Mouse (Mus musculus) heart, postnatal 0 days (tissue): Measurements from ENCODE around the gene Cbx6. TPM values are rescaled to one million over a fixed set of nuclear protein-coding genes. Genes with fewer than 3 reads are reported as not detected.

Experiments used
- ATAC-seq: fragments of 200-750 bp; cut with Nextera tagmentation; 2 replicates; pipeline ENCODE4 v1.8.0; 2017; ENCODE audit warnings: low read depth, moderate number of reproducible peaks, moderate library complexity; ENCODE audit not compliant: insufficient read depth
- DNase-seq: peaks from one replicate; pipeline ENCODE4 v3.0.0-alpha.2; 2016; ENCODE audit warnings: low spot score
- H3K27ac ChIP-seq: fragments of 300-500 bp; sonication (generic); 2 replicates; pipeline ENCODE4 v1.5.1; 2014; ENCODE audit warnings: low read depth, mild to moderate bottlenecking
- H3K27me3 ChIP-seq: fragments of 300-500 bp; sonication (generic); 2 replicates; pipeline ENCODE4 v1.6.1; 2014; ENCODE audit warnings: low read length, mixed read lengths; ENCODE audit not compliant: control insufficient read depth, insufficient read depth
- H3K36me3 ChIP-seq: fragments of 300-500 bp; sonication (generic); replicated peaks from 2 replicates; pipeline ENCODE4 v1.6.1; 2014; ENCODE audit warnings: low read length, mixed read lengths; ENCODE audit not compliant: control insufficient read depth, insufficient read depth
- H3K4me1 ChIP-seq: fragments of 300-500 bp; sonication (generic); 2 replicates; pipeline ENCODE4 v1.6.1; 2014; ENCODE audit warnings: antibody characterized with exemption; ENCODE audit not compliant: control insufficient read depth, insufficient read depth
- H3K4me2 ChIP-seq: fragments of 300-500 bp; sonication (generic); 2 replicates; pipeline ENCODE4 v1.6.1; 2014; ENCODE audit warnings: low read depth, mild to moderate bottlenecking, low read length, moderate library complexity
- H3K4me3 ChIP-seq: fragments of 300-500 bp; sonication (generic); 2 replicates; pipeline ENCODE4 v1.5.1; 2014; ENCODE audit warnings: low read depth, low read length
- H3K9ac ChIP-seq: fragments of 300-500 bp; sonication (generic); replicated peaks from 2 replicates; pipeline ENCODE4 v1.6.1; 2014; ENCODE audit warnings: low read depth, low read length, mixed read lengths
- H3K9me3 ChIP-seq: fragments of 300-500 bp; sonication (generic); replicated peaks from 2 replicates; pipeline ENCODE4 v1.6.1; 2016; ENCODE audit warnings: low read length; ENCODE audit not compliant: control insufficient read depth
- CTCF ChIP-seq: IDR thresholded peaks from 2 replicates; pipeline ENCODE4 v1.5.1; 2016; ENCODE audit warnings: antibody characterized with exemption, control low read depth, low read depth
- EP300 ChIP-seq: IDR thresholded peaks from 2 replicates; pipeline ENCODE4 v1.6.1; 2016; ENCODE audit warnings: antibody characterized with exemption, low read depth
- WGBS: fragments of 180-500 bp; shearing (Covaris S2); extraction: QIAGEN DNeasy Blood & Tissue Kit; methylation state at CpG from one replicate; pipeline ENCODE4 v1.1.7; 2014; 5-methylcytosine and 5-hydroxymethylcytosine counted together
- polyA plus RNA-seq: library from polyadenylated mRNA; unstranded; fragments of >200 nt; fragmentation: Nextera tagmentation; extraction: Ambion mirVana; gene quantifications from 2 replicates; pipeline ENCODE4 v1.2.1, GENCODE M21; 2015
- total RNA-seq: library from RNA; depleted of rRNA; stranded (reverse); fragments of >200 nt; gene quantifications from 2 replicates; pipeline ENCODE4 v1.2.3, GENCODE M21; 2014; ENCODE audit warnings: low replicate concordance; rRNA removed

Gene Cbx6
- 47.3 and 51.8 TPM in 2 replicates for total RNA-seq
- 24.9 and 25.6 TPM in 2 replicates for polyA plus RNA-seq

DNA sequence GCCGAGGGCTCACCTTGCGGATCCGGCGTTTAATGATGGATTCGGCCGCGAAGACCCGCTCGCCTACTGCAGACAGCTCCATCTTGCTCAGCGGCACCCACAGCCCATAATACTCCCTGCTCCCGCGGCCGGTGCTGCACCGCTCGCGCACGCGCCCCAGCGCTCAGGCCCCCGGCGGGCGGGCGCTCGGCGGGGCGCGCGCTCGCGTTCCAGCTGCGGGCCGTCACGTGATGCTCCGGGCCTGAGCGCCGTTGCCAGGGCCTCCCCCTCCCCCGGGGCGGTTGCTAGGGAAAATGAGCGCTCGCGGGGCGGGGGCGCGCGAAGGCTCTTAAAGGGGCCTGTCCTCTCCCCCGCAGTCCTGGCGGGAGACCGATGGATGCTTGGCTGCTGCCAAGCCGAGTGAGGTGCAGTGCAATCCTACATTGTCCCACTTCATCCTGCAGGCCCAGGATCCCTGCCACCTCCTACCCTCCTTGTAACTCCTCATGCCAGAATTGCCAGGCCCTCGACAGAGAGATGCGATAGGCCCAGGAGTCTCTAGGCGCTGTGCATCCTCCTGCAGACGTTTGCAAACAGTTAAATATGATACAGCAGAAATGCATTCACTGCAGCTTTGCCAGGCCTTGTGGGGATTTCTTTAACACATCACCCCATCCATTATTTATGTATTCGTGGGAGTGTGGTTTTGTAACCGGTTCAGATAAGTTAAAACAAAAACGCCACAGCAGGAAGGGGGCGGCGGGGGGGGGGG, at the start of gene Cbx6, which contains the start of gene Npcd:
Cbx6 (minus strand) TSS at position 559 of the 751 bp plus-strand sequence.
Npcd (minus strand) TSS at position 108 of the 751 bp plus-strand sequence.
- H3K4me3 ChIP-seq: peak within 1 kb of the TSS; percentile 91
- WGBS: 2% methylated on average over 40 of the region's 58 CpGs
- H3K27ac ChIP-seq: peak within 1 kb of the TSS; percentile 85
- H3K9ac ChIP-seq: peak within 1 kb of the TSS; percentile 85
- no peaks in the 10 kb centered on the region for H3K27me3 ChIP-seq
- H3K9me3 ChIP-seq: no peaks in the 10 kb centered on the region
- peak; percentile 94 for DNase-seq
- ATAC-seq: peak; percentile 90
- 0 out of 2 replicates have a peak, but pooled peaks cover 3% of the 10 kb centered on the region for H3K36me3 ChIP-seq
- H3K4me1 ChIP-seq: peaks cover 12% of the 10 kb centered on the region
- H3K4me2 ChIP-seq: peak within 1 kb of the TSS; percentile 93
- TF ChIP-seq CTCF: no peak
- TF ChIP-seq EP300: no peak

DNA sequence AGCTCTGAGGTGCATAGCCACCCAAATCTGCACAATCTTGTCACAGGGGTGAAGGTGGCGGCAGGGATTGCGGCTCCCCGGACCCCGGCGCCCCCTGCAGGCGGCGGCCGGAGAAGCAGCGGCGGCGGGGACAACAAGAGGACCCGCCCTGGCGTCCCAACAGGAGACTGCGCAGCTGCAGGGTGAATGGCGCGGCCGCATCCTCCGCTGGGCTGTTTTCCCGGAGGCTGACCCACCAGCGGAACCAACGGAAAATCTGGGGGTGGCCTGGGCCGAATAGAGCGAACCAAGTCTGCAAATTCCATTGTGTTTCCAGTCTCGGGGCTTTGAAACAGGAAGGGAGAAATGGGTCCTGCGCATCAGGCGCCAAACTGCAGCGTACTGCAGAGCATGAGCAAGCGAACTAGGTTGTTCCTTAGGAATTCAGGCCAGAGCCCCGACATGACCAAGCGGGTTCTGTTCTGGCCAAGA, 48.9 kb upstream of the Cbx6 start:
- Histone ChIP-seq H3K4me3 (peak overlapping the region; percentile 51), H3K4me1 (peaks cover 14% of the 10 kb centered on the region), H3K27ac (peak overlapping the region; percentile 78), H3K36me3 (no peaks in the 10 kb centered on the region), H3K27me3 (no peaks in the 10 kb centered on the region), H3K4me2 (peak overlapping the region; percentile 61), H3K9ac (no peak overlapping the region), H3K9me3 (no peaks in the 10 kb centered on the region)
- peak; percentile 90 for DNase-seq
- ATAC-seq: peak; percentile 73
- TF ChIP-seq CTCF (peak; percentile 91), EP300 (peak; percentile 77; the same call in 1 of the 2 replicates)
- WGBS: under 1% methylated on average over 30 of the region's 30 CpGs

DNA sequence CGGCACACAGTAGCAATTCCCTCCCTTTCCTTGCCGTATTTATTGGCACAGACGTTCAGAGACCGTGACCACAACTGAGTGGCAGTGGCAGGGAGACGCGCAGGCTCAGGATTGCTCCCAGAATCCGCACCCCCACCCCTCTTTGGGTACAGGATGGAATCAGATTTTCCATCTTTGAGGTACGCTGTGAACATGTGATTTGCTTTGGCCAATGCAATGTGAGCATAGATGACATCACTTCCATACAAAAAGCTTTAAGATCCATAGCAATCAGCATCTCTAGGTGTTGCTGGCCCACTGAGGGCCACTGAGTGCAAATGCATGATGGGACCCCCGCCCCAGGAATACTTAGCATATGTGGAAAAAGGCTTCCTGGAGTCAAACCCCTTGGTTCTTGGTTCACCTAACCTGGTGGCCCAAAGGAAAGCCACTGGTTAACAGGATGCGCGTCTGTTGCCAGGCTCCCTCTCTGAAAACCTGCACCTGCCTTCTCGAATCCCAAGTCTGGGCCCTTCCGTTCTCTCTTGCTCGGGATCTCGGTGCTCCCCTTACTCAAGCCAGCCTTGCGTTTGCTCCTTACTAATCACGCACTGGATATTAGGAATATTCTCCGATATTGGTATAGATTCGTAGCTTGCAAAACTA, 48.3 kb upstream of the Cbx6 start:
- no peak overlapping the region for H3K9ac ChIP-seq
- H3K4me3 ChIP-seq: peak overlapping the region; percentile 51
- WGBS: 30% methylated on average over 19 of the region's 19 CpGs
- no peaks in the 10 kb centered on the region for H3K9me3 ChIP-seq
- no peak for ATAC-seq
- H3K36me3 ChIP-seq: no peaks in the 10 kb centered on the region
- peaks cover 14% of the 10 kb centered on the region for H3K4me1 ChIP-seq
- H3K27me3 ChIP-seq: no peaks in the 10 kb centered on the region
- no peak for TF ChIP-seq EP300
- TF ChIP-seq CTCF: no peak
- H3K4me2 ChIP-seq: peak overlapping the region; percentile 61
- 0 out of 2 replicates have a peak overlapping the region, but pooled peaks have one; percentile 4 for H3K27ac ChIP-seq
- DNase-seq: no peak

DNA sequence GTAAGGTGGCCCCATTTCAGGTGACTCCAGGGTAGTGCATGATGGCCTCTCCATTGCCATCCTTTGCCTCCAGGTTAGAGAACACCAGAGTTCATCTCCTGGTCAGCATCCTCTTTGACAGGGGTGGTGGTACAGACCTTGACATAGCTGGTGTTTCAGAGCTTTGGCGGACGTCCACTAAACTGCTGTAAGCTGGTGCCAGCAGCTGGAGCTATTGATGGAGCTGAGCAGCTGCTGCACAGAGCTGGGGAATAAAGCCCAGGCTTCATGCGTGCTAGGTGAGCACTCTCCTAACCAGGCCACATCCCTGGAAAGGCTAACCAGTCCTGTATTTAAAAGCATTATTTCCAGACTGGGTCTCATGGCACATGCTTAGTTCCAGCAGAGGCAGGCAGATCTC, 46.0 kb upstream of the Cbx6 start:
- Histone ChIP-seq H3K4me3 (no peak overlapping the region), H3K36me3 (no peaks in the 10 kb centered on the region), H3K9me3 (no peaks in the 10 kb centered on the region), H3K27me3 (no peaks in the 10 kb centered on the region), H3K4me1 (peaks cover 14% of the 10 kb centered on the region), H3K9ac (no peak overlapping the region), H3K27ac (0 out of 2 replicates have a peak overlapping the region, but pooled peaks have one; percentile 94), H3K4me2 (no peak overlapping the region)
- WGBS: 67% methylated on average over 3 of the region's 3 CpGs
- no peak for ATAC-seq
- DNase-seq: no peak
- TF ChIP-seq EP300 (no peak), CTCF (no peak)

DNA sequence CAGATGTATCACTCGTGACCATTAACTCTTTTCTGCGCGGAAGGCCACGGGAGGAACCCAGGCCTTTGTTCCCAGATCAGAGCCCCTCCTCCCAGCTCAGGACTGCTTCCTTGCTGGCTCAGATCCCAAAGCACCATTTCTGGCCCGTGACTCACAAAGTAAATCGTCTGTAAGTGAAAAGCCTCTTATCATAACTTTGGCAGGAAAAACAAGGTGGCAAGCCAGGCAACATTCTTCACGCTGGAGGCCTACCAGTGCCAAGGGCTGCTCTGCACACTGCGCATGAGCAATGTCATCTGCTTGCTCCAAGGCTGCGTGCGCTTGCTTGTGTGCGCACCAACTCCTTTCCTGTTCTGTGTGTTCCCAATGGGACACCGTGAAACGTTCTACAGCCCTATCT, 44.8 kb upstream of the Cbx6 start:
- Histone ChIP-seq H3K4me1 (peaks cover 21% of the 10 kb centered on the region), H3K27me3 (no peaks in the 10 kb centered on the region), H3K4me3 (0 out of 2 replicates have a peak overlapping the region, but pooled peaks have one; percentile 5), H3K27ac (peak overlapping the region; percentile 94), H3K36me3 (no peaks in the 10 kb centered on the region), H3K4me2 (peak overlapping the region; percentile 46; the same call in 1 of the 2 replicates), H3K9ac (no peak overlapping the region), H3K9me3 (no peaks in the 10 kb centered on the region)
- TF ChIP-seq EP300: peak; percentile 94
- TF ChIP-seq CTCF: no peak; the same call in 1 of the 2 replicates
- DNase-seq (peak; percentile 98), ATAC-seq (peak; percentile 89)
- WGBS: 7% methylated on average over 13 of the region's 13 CpGs
